Mouse (Mus musculus) gastrocnemius, postnatal 14 days (tissue): ENCODE data around the gene Serpinb3a. TPM values are rescaled to one million over a fixed set of nuclear protein-coding genes. Genes with fewer than 3 reads are reported as not detected.
"Not testable (repeated sequence)": the region's sequence is repeated elsewhere in the genome, so short reads cannot be mapped to it uniquely, and the experiment has no call there.

Experiments
- DNase-seq: peaks from one replicate; pipeline ENCODE4 v3.0.0; 2021; ENCODE audit warnings: mixed read lengths
- intact Hi-C: fragments of 180-260 bp; cut with DNase I; formaldehyde crosslinking; loops from one replicate; pipeline ENCODE4 v1.15.1; 2025; ENCODE audit warnings: low total_unique reads
- long read RNA-seq, 2 experiments: library from polyadenylated mRNA; stranded (forward); transcript quantifications; one replicate each; pipeline ENCODE4 v2.0.0; 2021
- total RNA-seq, 2 experiments: library from RNA; stranded (reverse); gene quantifications; 2 replicates each; pipeline ENCODE4 v1.2.3; 2021

Gene Serpinb3a
- total RNA-seq = not detected
- long read RNA-seq, experiment 1 = 0 reads
- long read RNA-seq, experiment 2 = 0 reads

GRCm38 (mm10) chr1:107052203-107052602 is at the start of gene Serpinb3a:
TSS of gene Serpinb3a (minus strand) at chr1:107052303.
- no peak for DNase-seq
- intact Hi-C loops = no loop called here

- no peak for DNase-seq
- intact Hi-C loops = no loop called here
Observed at GRCm38 (mm10) chr1:107098417-107098816, 46.3 kb upstream of the Serpinb3a start.

- intact Hi-C loops = no loop called here
Observed at GRCm38 (mm10) chr1:107083406-107083805, 31.3 kb upstream of the Serpinb3a start, which contains the start of gene Serpinb3d. TSS of gene Serpinb3d (minus strand) at chr1:107083506.

GRCm38 (mm10) chr1:107034236-107034635 is 17.9 kb downstream of the Serpinb3a start:
- intact Hi-C loops, DNase-seq: not testable (repeated sequence)

More at GRCm38 (mm10) chr1:107083406-107083805, 31.3 kb upstream of the Serpinb3a start, which contains the start of gene Serpinb3d:
- no peak for DNase-seq

GRCm38 (mm10) chr1:107025886-107026285 is 26.2 kb downstream of the Serpinb3a start:
- intact Hi-C loops = no loop called here
- no peak for DNase-seq

- intact Hi-C loops = no loop called here
- DNase-seq = no peak
Observed at GRCm38 (mm10) chr1:107015210-107015609, 36.9 kb downstream of the Serpinb3a start.

- DNase-seq = no peak
- intact Hi-C loops = no loop called here
Observed at GRCm38 (mm10) chr1:107014530-107014929, 37.6 kb downstream of the Serpinb3a start.

- DNase-seq = no peak
- intact Hi-C loops = no loop called here
Observed at GRCm38 (mm10) chr1:107006316-107006715, 45.8 kb downstream of the Serpinb3a start.

GRCm38 (mm10) chr1:107001754-107002153 is 50.3 kb downstream of the Serpinb3a start:
- intact Hi-C loops = no loop called here
- DNase-seq = no peak

GRCm38 (mm10) chr1:107000424-107000823 is 51.7 kb downstream of the Serpinb3a start:
- DNase-seq = no peak
- intact Hi-C loops = no loop called here

Other genes with a start within 250 kb of the Serpinb3a start
- gene Serpinb5, start 191.1 kb downstream of the Serpinb3a start, total RNA-seq = not detected
- gene Serpinb12, start 117.9 kb downstream of the Serpinb3a start, total RNA-seq = under 1 TPM in 1 of 2 experiments, not detected in 1; 0.35 TPM
- gene Serpinb13, start 71.3 kb downstream of the Serpinb3a start, total RNA-seq = not detected
- gene Serpinb3d, start 31.2 kb upstream of the Serpinb3a start, total RNA-seq = not detected
- not detected for gene Serpinb3b, start 226.1 kb upstream of the Serpinb3a start, total RNA-seq
- not detected for gene Serpinb3c, start 226.1 kb upstream of the Serpinb3a start, total RNA-seq